Mouse (Mus musculus) layer of hippocampus, postnatal 14 days (tissue): Measurements from ENCODE around the gene 9430097D07Rik. TPM values are rescaled to one million over a fixed set of nuclear protein-coding genes. Genes with fewer than 3 reads are reported as not detected.

Experiments
- DNase-seq, 2 experiments: peaks; one replicate each; pipeline ENCODE4 v3.0.0; 2021 to 2022; ENCODE audit warnings: low spot score in 2 of 2, mixed read lengths in 1 of 2
- total RNA-seq, 2 experiments: library from RNA; stranded (reverse); gene quantifications; 2 replicates each; pipeline ENCODE4 v1.2.3; 2021

The 9430097D07Rik gene
- total RNA-seq, 2 experiments from 2014 or later, result 0.44 to 0.93 TPM

- DNase-seq, result no peak
Observed at GRCm38 (mm10) chr2:32536086-32536633, 39.3 kb downstream of the 9430097D07Rik start.

- DNase-seq, result peak; percentile 43 to 53
Observed at GRCm38 (mm10) chr2:32535501-32535991, 39.9 kb downstream of the 9430097D07Rik start.

GRCm38 (mm10) chr2:32534733-32535471, 40.6 kb downstream of the 9430097D07Rik start, which contains the start of gene Fam102a:
Gene Fam102a (plus strand): TSS chr2:32535332.
- peak; percentile 98 to 99 for DNase-seq

DNA sequence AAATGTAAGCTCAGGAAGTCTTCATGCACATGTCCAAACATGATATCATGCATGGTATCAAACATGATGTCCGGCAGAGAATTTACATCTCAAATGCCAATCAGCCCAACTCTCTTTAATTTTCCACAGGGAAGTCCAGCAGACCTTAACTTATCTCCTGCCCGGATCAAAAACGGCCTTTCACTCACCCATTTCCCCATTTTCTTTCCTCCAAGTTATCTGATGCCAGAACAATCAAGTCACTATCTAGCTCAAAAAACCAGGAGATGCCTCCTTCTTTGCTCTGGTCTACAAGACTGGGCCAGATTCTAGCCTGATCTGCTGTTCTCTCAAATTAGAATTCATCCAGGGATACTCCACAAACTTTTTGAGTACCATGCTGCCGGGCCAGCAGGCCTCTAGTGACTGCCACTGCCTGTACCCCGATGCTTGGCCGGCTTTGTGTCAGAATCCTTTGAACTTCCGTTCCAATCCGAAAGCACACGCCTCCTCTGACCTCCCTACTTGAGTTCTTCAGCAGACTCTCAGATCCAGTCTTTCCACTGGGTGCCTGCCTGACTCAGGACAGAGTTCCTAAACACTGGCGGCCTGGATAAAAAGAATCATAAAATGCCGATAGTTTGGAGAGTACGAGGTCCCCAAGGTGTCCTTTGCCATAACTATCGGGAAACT, 41.3 kb downstream of the 9430097D07Rik start:
- DNase-seq, result no peak

DNA sequence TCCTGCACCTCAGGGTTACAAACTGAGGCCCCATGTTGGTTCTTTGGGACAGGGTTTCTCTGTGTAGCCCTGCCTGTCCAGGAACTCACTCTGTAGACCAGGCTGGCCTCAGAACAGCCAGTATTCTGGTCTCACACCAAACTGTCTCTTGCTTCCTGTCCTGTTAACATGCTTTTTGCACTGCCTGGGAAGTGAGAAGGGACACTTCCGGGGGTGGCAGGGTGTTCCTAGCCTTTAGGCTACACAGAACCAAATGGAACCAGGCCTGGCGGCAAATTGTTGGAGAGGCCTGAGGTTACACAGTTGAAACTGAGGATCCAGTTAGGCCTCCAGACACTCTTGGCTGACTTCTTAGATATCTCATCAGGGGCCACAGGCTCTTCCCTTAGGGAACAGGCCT, 42.3 kb downstream of the 9430097D07Rik start:
- DNase-seq, result no peak

DNA sequence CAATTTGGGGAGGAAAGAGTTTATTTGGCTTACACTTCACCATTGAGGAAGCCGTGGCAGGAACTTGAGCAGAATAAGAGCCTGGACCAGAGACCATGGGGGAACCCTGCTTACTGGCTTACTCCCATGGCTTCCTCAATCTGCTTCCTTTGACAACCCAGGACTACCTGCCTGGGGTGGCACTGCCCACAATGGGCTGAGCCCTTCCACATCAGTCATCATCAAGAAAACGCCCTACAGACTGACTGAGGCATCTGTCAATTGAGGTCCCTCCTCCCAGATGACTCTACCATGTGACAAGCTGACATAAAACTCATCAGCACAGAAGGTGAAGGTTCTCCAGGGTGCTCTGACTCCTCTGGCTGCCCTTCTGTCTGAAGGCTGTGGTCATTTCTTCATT, 45.0 kb downstream of the 9430097D07Rik start:
- DNase-seq, result no peak

GRCm38 (mm10) chr2:32528326-32528725, 47.2 kb downstream of the 9430097D07Rik start:
- DNase-seq, result no peak

DNA sequence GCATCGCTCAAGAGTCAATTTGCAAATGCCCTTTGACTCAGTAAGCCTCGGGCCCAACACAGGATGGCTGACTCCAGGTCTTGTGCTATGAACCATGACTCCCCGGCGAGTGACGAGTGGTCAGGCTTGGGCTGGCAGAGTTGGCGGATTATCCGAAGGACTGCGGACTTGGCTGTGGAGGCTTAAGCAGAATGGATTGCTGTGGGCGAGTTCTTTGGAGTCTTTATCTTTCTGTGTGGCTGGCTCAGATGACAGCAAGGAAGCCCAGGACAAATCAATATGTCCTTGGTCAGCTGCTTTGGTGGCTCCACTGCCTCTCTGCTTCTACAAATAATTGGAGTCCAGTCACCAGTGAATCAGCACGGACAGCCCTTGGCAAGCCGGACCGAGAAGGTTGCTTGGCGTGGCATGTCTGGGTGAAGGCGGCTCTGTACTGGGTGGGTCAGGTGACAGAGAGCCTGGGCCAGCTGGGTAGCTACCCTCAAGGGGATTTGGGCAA, 48.0 kb downstream of the 9430097D07Rik start:
- DNase-seq, result no peak

DNA sequence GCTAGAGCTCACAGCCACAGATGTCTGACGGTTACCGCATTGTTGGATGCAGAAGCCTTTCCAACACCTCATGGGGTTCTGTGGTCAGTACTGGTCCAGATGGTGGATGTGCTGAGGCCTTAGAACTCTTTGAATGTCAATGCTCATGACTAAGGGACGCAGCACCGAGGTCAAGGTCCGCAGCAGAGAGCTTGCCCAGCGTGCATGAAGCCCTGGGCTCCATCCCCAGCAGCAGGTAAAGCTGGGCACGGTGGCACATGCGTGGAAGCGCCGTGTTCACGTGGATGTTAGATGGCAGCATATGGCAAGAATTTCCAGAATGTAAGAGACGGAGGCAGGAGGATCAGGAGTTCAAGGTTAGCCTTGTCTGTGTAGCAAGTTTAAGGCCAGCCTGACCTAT, 49.7 kb downstream of the 9430097D07Rik start:
- no peak for DNase-seq

- no peak for DNase-seq
Observed at GRCm38 (mm10) chr2:32524536-32525031, 50.9 kb downstream of the 9430097D07Rik start.

Other genes starting within 250 kb of the 9430097D07Rik start
- 10 to 100 TPM; 67.3 to 69.5 TPM for gene Ciz1, start 223.4 kb downstream of the 9430097D07Rik start, total RNA-seq
- 1,000 to 10,000 TPM; 1,139 to 1,143 TPM for gene Dnm1, start 222.3 kb downstream of the 9430097D07Rik start, total RNA-seq
- 100 to 1,000 TPM; 181 to 189 TPM for gene 1110008P14Rik, start 193.7 kb downstream of the 9430097D07Rik start, total RNA-seq
- 1 to 10 TPM; 2.0 to 2.9 TPM for gene Lcn2, start 187.4 kb downstream of the 9430097D07Rik start, total RNA-seq
- 10 to 100 TPM; 36.6 to 40.3 TPM for gene Ptges2, start 179.8 kb downstream of the 9430097D07Rik start, total RNA-seq
- 1 to 10 TPM; 3.7 to 4.1 TPM for gene Naif1, start 125.2 kb downstream of the 9430097D07Rik start, total RNA-seq
- 10 to 100 TPM; 45.5 to 50.3 TPM for gene Slc25a25, start 124.2 kb downstream of the 9430097D07Rik start, total RNA-seq
- 10 to 100 TPM; 50.2 to 52.9 TPM for gene Fam102a, start 40.4 kb downstream of the 9430097D07Rik start, total RNA-seq
- 10 to 100 TPM; 78.8 to 90.1 TPM for gene Dpm2, start 4.8 kb downstream of the 9430097D07Rik start, total RNA-seq
- gene Pip5kl1, start 887 bp downstream of the 9430097D07Rik start, total RNA-seq, result 1 to 10 TPM; 4.4 to 7.2 TPM
- gene St6galnac4, start 11.4 kb upstream of the 9430097D07Rik start, total RNA-seq, result 10 to 100 TPM; 41.7 to 42.1 TPM
- 100 to 1,000 TPM in 1 of 2 experiments, 10 to 100 TPM in 1; 99.0 to 106 TPM for gene St6galnac6, start 24.0 kb upstream of the 9430097D07Rik start, total RNA-seq
- gene Ak1, start 46.1 kb upstream of the 9430097D07Rik start, total RNA-seq, result 100 to 1,000 TPM; 124 to 125 TPM
- 10 to 100 TPM; 27.0 to 28.8 TPM for gene Eng, start 70.9 kb upstream of the 9430097D07Rik start, total RNA-seq
- gene Fpgs, start 128.5 kb upstream of the 9430097D07Rik start, total RNA-seq, result 10 to 100 TPM; 11.6 to 13.0 TPM
- gene Cdk9, start 137.4 kb upstream of the 9430097D07Rik start, total RNA-seq, result 10 to 100 TPM; 88.8 to 91.1 TPM
- 10 to 100 TPM; 31.4 to 33.2 TPM for gene Sh2d3c, start 145.4 kb upstream of the 9430097D07Rik start, total RNA-seq
- gene 6330409D20Rik, start 165.3 kb upstream of the 9430097D07Rik start, total RNA-seq, result 1 to 10 TPM; 2.8 to 2.9 TPM
- gene Tor2a, start 181.6 kb upstream of the 9430097D07Rik start, total RNA-seq, result 10 to 100 TPM; 29.7 to 31.2 TPM
- 1 to 10 TPM in 1 of 2 experiments, under 1 TPM in 1; 0.33 to 1.6 TPM for gene Ttc16, start 199.9 kb upstream of the 9430097D07Rik start, total RNA-seq
- 1 to 10 TPM; 7.1 to 8.6 TPM for gene Ptrh1, start 200.1 kb upstream of the 9430097D07Rik start, total RNA-seq
- 1 to 10 TPM in 1 of 2 experiments, under 1 TPM in 1; 0.21 to 1.2 TPM for gene Cfap157, start 208.7 kb upstream of the 9430097D07Rik start, total RNA-seq